Mouse (Mus musculus) layer of hippocampus, adult 11-12 months (tissue): ENCODE results near the gene Npr1.

Experiments used
- DNase-seq: peaks from one replicate; pipeline ENCODE4 v3.0.0; 2022; ENCODE audit warnings: low spot score

The Npr1 gene

GRCm38 (mm10) chr3:90437131-90437530 lies 28.5 kb downstream of the Npr1 start:
- DNase-seq = no peak

DNA sequence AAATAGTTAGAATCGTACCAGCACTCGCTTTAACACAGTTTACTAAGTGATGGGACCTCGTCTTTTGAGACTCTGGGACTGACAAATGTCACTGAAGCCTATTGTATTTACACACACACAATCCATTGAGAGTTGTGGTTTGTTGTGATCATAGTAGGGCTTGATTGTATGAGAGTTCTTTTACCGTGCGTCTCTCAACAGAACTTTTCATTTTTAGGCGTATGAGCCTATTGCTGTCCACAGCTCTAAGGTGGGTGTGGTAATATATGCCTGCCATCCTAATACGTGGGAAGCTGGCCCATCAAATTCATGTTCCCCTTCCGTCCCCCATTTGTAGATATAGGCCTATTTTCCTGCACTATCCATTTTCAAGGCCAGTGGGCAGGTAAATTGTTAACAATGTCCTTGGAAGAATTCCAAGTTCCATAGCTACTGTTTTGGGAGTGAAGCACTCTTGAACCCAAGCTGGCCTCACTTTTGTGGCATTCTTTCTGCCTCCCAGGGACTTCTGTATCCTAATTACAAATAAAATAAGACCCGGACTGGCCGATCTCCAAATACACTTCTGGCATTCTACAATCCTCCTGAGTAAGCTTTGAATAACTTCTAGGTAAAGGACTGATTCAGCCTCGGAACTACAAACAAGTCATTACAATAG lies 31.5 kb downstream of the Npr1 start:
- DNase-seq = no peak

GRCm38 (mm10) chr3:90433381-90434020 lies 32.2 kb downstream of the Npr1 start, which contains the start of gene Ints3:
TSS of gene Ints3 (minus strand) at chr3:90433622.
- peak; percentile 100 for DNase-seq

DNA sequence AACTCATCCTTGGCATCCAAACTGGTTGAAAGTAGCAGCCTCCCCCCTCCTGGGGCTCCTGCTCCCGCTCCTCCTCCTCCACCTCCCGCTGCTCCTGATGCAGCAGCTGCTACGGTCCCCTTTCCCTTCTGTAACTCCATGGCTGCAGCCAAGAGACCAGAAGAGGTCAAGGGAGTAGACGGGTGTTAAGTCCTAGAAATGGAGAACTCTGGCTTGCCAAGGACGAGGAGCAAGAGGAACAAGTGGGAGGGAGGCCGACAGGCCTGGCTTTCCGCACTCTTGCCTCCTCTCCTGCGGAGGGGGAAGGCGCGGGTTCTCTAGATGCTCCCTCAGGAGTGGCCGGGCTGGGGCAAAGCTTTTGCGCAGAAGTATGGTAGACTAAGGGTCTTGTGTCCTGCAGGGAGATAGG lies 32.9 kb downstream of the Npr1 start:
- DNase-seq = peak; percentile 54

- no peak for DNase-seq
Measured at GRCm38 (mm10) chr3:90432348-90432747, 33.3 kb downstream of the Npr1 start.

GRCm38 (mm10) chr3:90429576-90429975 lies 36.1 kb downstream of the Npr1 start:
- no peak for DNase-seq

GRCm38 (mm10) chr3:90428186-90428585 lies 37.5 kb downstream of the Npr1 start:
- no peak for DNase-seq

DNA sequence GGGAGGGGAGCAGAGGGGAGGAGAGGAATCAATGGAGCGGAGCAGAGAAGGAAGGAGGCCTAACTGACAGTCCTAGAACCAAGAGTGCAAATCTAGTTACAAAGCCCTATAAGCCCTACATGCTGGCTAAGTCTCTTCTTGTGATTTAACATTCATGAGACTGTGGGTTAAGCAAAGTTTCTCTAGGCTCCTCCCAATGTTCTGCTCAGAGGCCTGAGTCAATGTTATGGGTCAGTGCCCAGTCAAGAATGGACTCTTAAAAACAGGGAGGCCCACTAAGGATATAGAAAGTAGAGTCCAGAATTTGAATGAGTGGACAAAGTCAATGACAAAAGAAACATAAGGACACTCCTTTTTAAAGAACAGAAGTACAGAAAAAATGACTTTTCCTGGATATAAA lies 38.1 kb downstream of the Npr1 start:
- no peak for DNase-seq

- DNase-seq = no peak
Measured at GRCm38 (mm10) chr3:90425499-90425898, 40.2 kb downstream of the Npr1 start.

- DNase-seq = no peak
Measured at GRCm38 (mm10) chr3:90423549-90423948, 42.1 kb downstream of the Npr1 start.

DNA sequence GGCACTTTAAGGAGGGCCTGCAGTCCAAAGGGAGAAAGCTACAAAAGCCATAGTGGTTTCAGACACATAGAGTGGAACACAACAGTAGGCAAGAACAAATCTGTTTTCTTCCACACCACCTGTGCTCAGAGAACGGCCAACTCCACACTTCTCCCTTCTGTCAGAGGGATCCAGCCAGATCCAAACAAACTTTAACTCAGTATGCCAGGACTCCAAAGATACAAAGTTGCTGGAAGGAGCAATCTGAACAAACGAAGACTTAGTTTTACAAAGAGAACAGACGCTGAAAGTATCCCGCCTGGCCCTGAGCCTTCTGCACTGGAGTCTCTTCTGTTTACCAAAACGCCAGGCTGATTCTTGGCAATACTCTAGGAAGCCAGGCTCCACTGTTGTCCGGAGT lies 45.0 kb downstream of the Npr1 start:
- no peak for DNase-seq

DNA sequence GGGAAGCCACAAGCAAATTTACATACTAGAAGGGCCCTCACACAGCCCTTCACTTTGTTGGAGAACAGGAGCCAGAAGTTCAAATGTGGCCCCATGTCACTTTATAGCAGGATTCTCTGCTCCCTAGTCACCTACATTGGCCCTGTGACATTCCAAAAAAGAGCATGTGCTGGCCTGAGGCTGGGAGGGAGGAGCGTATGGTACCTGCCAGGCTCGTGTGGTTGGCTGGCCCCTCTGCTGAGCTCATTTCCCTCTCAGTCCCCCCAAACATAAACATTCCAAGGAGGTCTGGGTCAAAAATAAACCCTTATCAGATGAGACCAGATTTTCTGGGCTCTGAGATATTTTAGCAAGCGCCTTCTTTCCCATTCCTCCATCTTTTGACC lies 52.7 kb downstream of the Npr1 start:
- no peak for DNase-seq

DNA sequence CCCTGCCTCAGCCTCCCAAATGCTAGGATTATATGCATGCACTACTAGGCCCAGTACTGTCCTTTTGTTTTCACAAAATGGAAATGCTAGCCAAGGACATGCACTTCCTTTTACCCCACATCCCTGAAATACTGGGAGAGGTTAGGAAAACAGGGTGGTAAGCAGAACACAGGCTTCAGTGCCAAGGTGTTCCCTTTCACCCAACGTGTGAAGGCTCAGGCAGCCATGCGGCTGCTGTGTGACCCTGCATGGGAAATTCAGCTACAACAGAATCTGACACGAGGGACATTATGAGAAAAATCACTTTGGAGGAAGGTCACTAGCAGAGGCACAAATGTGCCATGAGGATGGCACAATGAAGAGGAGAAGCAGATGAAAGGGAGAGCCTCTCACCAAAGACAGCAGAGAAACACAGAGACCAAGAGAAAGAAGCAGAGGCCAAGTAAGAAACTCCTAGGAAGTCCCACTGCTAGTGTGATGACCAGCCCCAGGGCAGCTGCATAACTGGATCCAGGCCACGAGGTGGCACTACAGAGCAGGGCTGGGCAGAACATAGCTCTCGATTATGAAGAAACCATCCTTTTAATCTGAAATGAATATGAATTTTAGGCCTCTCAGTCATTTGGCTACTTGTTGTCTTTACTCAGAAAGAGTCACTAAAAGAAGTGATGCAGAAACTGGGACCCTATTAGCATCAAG lies 53.2 kb downstream of the Npr1 start:
- DNase-seq = peak; percentile 73

GRCm38 (mm10) chr3:90408721-90409120 lies 56.9 kb downstream of the Npr1 start:
- no peak for DNase-seq

- no peak for DNase-seq
Measured at GRCm38 (mm10) chr3:90406414-90406813, 59.3 kb downstream of the Npr1 start.

- no peak for DNase-seq
Measured at GRCm38 (mm10) chr3:90404609-90405008, 61.1 kb downstream of the Npr1 start.

- DNase-seq = no peak
Measured at GRCm38 (mm10) chr3:90404121-90404520, 61.5 kb downstream of the Npr1 start.

DNA sequence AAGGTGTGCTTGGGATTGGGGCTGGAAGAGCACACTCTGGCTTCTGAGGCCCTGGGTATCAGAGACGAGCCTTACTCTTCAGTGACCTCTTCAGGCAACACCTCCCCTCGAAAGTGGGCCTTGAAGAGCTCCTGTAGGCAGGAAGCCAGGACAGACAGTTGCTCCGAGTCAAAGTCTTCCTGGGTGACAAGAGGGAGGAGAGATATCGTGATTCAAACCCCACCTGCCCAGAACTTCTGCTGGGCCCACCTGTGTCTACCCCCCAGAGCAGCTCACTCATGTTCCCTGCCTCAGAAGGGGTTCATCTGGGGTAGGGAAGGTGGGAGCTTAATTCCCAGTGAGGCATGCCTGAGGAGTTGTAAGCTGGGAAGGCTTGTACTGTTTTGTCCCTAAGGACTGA lies 64.7 kb downstream of the Npr1 start:
- no peak for DNase-seq
